Mouse (Mus musculus) Patski (cell line): ENCODE measurements at regions not wholly inside any gene's neighbourhood (a gene's known extent, or its start where the extent isn't known, plus 50 kb on each side); places are given as distances from the start of the nearest gene placed in this dataset.

ENCODE experiments used
- ATAC-seq: fragments of 100-300 bp; one replicate; pipeline ENCODE4 v1.8.0; 2021
- CTCF ChIA-PET: fragments of 350-600 bp; sonication (Branson Sonifier 250); formaldehyde crosslinking; loops from one replicate; lab custom pipeline; 2022; ENCODE audit warnings: inconsistent platforms; lab: Charles Lee
- POLR2A ChIA-PET: fragments of 350-600 bp; sonication (Branson Sonifier 250); formaldehyde crosslinking; loops from one replicate; lab custom pipeline; 2022; ENCODE audit warnings: antibody characterized with exemption, inconsistent platforms; lab: Charles Lee
- DNase-seq: peaks from one replicate; pipeline ENCODE4 v3.0.0-alpha.2; 2011; ENCODE audit warnings: low read depth, low spot score
- H3K27me3 ChIP-seq: fragments of 371-371 bp; one replicate; pipeline ENCODE4 v1.5.1; 2021
- CTCF ChIP-seq: fragments of 100-300 bp; IDR thresholded peaks from one replicate; pipeline ENCODE4 v1.5.1; 2021
- in situ Hi-C: fragments of 300-500 bp; cut with MboI; formaldehyde crosslinking; loops from 3 replicates; pipeline ENCODE4 v1.11.1; 2018; ENCODE audit warnings: low pct_unique_long_range_greater_than_20kb, mixed read lengths

DNA sequence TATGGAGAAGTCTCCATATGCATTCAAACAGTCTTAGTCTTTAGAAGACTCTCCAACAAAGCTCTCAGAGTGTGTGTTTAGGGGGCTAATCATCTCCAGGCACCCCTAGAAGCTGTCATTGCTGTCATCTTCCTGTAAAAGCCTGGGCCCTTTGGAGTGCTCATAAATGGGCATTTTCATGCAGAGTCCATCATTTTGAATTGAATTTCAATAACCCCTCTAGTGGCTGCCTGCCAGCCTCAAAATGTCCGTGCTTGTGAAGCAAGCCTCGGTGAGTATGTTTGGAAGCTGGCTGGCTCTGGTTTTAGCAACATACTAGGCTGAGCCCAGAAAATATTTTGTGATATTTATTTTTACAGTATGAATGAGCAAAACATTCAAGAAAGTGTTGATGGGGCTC is 195.2 kb downstream of the Wnt5a start:
- no peak for TF ChIP-seq CTCF
- DNase-seq (no peak), ATAC-seq (no peak)
- POLR2A ChIA-PET: no interaction called here
- CTCF ChIA-PET: no interaction called here
- in situ Hi-C loops: no loop called here
- H3K27me3 ChIP-seq: peaks cover 4% of the 10 kb centered on the region

- H3K27me3 ChIP-seq: peaks cover 4% of the 10 kb centered on the region
- CTCF ChIA-PET: no interaction called here
- POLR2A ChIA-PET: no interaction called here
- no peak for TF ChIP-seq CTCF
- DNase-seq (no peak), ATAC-seq (no peak)
- in situ Hi-C loops: no loop called here
These were observed 200.2 kb downstream of the Wnt5a start for GRCm38 (mm10) chr14:28704729-28705128.

GRCm38 (mm10) chr14:28714598-28714997 is 210.0 kb downstream of the Wnt5a start:
- no peak for DNase-seq
- POLR2A ChIA-PET: no interaction called here
- CTCF ChIA-PET: no interaction called here
- in situ Hi-C loops: no loop called here
- no peak for ATAC-seq
- no peak for TF ChIP-seq CTCF
- H3K27me3 ChIP-seq: no peaks in the 10 kb centered on the region

GRCm38 (mm10) chr14:28720545-28720944 is 216.0 kb downstream of the Wnt5a start:
- H3K27me3 ChIP-seq: no peaks in the 10 kb centered on the region
- no peak for TF ChIP-seq CTCF
- DNase-seq: no peak
- no peak for ATAC-seq
- in situ Hi-C loops: no loop called here
- ChIA-PET POLR2A (no interaction called here), CTCF (no interaction called here)

DNA sequence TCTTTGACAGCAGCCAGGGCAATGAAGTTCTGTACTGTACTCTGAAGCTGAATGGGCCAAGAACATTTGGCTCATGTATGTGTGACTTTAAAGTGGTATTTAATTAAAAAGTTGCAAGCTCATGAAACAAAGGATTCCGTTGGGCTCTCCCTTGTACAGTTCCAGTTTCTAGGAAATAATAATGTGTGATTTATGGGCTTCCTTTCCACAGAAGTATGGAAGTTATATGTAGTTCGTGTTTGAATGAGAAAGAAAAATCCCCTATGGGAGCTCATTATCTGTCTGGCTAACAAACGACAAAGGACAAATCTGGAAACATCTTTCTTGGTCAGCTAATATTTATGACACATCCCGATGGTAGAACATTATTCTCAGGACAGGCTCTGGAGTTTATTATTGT is 221.1 kb downstream of the Wnt5a start:
- DNase-seq (no peak), ATAC-seq (no peak)
- no peaks in the 10 kb centered on the region for H3K27me3 ChIP-seq
- ChIA-PET POLR2A (no interaction called here), CTCF (no interaction called here)
- in situ Hi-C loops: no loop called here
- no peak for TF ChIP-seq CTCF

DNA sequence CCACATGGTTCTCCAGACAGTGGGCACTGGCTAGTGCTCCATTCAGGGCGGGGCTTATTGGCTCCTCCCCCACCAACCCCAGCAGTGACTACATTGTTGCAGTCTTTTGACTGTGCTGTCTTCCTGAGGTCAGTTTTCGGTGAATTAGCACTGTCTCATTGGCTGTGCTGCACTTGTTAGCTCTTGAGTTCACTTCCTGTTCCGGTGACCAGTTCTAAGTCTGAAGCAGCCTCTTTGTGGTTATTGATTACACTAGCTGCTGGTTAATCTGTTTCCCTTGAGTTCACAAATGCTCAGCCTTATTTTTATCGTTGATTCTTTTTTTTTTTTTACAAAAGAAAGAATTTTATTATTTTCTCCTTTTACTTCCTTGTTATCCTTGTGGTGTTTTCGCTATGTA is 228.9 kb downstream of the Wnt5a start:
- no peaks in the 10 kb centered on the region for H3K27me3 ChIP-seq
- ChIA-PET POLR2A (no interaction called here), CTCF (no interaction called here)
- DNase-seq: no peak
- no peak for TF ChIP-seq CTCF
- ATAC-seq: no peak
- in situ Hi-C loops: no loop called here

- TF ChIP-seq CTCF: no peak
- H3K27me3 ChIP-seq: no peaks in the 10 kb centered on the region
- in situ Hi-C loops: no loop called here
- no peak for ATAC-seq
- CTCF ChIA-PET: no interaction called here
- POLR2A ChIA-PET: no interaction called here
- DNase-seq: no peak
These were observed 230.9 kb downstream of the Wnt5a start for GRCm38 (mm10) chr14:28735446-28735845.

DNA sequence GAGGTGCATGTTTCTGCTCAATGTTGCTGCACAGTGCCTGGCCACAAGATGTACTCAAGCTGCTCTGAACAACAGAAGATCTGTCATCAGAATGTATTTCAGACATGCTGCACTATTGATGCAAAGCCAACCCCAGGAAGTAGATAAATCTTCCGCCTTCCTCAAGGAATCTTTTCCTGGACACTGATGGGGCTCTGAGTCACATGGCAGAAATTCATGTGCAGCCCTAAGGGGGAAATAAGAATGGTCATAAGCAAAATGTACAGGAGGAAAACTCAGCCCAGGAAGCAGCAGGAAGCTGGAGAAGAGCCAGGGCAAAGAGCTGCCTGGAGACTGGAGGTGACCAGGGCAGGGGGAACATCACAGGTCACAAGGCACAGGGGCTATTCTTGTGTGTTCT is 235.5 kb downstream of the Wnt5a start:
- ChIA-PET CTCF (no interaction called here), POLR2A (no interaction called here)
- DNase-seq: no peak
- in situ Hi-C loops: no loop called here
- no peak for ATAC-seq
- H3K27me3 ChIP-seq: no peaks in the 10 kb centered on the region
- no peak for TF ChIP-seq CTCF

- ATAC-seq: no peak
- no peaks in the 10 kb centered on the region for H3K27me3 ChIP-seq
- DNase-seq: no peak
- no peak for TF ChIP-seq CTCF
- in situ Hi-C loops: no loop called here
- ChIA-PET POLR2A (no interaction called here), CTCF (no interaction called here)
These were observed 236.9 kb downstream of the Wnt5a start for GRCm38 (mm10) chr14:28741418-28741817.

DNA sequence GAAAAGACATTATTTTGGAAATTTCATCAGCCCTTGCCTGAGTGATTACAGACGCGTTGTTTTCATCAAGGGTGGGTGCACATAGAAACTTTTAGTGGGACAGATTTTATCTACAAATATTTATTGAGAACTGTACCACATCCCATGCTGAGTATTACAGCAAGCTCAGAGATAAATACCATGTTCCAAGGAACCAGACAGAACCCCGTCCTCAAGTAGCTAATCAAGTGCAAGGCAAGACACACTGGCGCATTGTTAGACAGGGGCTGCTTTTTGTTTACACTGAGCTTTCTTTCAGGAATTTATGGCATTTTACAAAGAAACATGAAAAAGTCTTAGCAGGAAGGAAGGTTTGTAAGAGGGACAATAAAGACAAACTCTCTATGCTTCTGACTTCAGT is 239.1 kb downstream of the Wnt5a start:
- ChIA-PET CTCF (no interaction called here), POLR2A (no interaction called here)
- H3K27me3 ChIP-seq: no peaks in the 10 kb centered on the region
- no peak for ATAC-seq
- no peak for TF ChIP-seq CTCF
- no peak for DNase-seq
- in situ Hi-C loops: no loop called here

DNA sequence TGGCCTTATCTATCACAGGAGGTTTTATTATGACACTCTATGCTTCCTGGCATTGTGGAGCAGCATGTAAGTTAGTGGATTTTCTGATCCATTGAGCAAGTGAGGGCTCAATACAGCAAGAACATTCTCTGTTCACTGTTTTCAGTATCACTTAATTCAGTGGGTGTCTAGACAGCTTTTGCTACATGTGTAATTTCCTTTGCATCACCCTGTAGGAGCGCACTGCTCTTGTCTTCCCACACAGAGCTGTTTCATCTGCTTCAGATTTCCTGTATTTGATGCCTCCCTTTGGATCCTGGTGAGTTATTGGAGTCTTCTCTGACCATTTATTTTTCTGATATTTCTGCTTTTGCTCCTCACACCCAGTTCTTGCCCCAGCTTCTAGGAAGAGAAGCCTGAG is 245.8 kb downstream of the Wnt5a start:
- CTCF ChIA-PET: no interaction called here
- in situ Hi-C loops: no loop called here
- DNase-seq: no peak
- POLR2A ChIA-PET: no interaction called here
- no peaks in the 10 kb centered on the region for H3K27me3 ChIP-seq
- ATAC-seq: no peak
- no peak for TF ChIP-seq CTCF

- ATAC-seq: no peak
- DNase-seq: no peak
- H3K27me3 ChIP-seq: no peaks in the 10 kb centered on the region
- no peak for TF ChIP-seq CTCF
- ChIA-PET POLR2A (no interaction called here), CTCF (no interaction called here)
- in situ Hi-C loops: no loop called here
These were observed 252.8 kb upstream of the Lrtm1 start for GRCm38 (mm10) chr14:28765201-28765600.

- DNase-seq (no peak), ATAC-seq (no peak)
- H3K27me3 ChIP-seq: no peaks in the 10 kb centered on the region
- TF ChIP-seq CTCF: no peak
- ChIA-PET CTCF (no interaction called here), POLR2A (no interaction called here)
- in situ Hi-C loops: no loop called here
These were observed 244.9 kb upstream of the Lrtm1 start for GRCm38 (mm10) chr14:28773068-28773467.
